Mouse (Mus musculus) hindbrain, embryonic 16.5 days (tissue): ENCODE measurements around the gene Acsm4. TPM values are rescaled to one million over a fixed set of nuclear protein-coding genes. Genes with fewer than 3 reads are reported as not detected.

ENCODE experiments used
- ATAC-seq: fragments of 200-750 bp; cut with Nextera tagmentation; 2 replicates; pipeline ENCODE4 v1.8.0; 2017; ENCODE audit warnings: moderate TSS enrichment, moderate library complexity
- H3K27ac ChIP-seq: fragments of 300-500 bp; sonication (generic); 2 replicates; pipeline ENCODE4 v1.5.1; 2014; ENCODE audit warnings: low read depth, mild to moderate bottlenecking, control low read depth, low read length, moderate library complexity
- H3K27me3 ChIP-seq: fragments of 300-500 bp; sonication (generic); replicated peaks from 2 replicates; pipeline ENCODE4 v1.6.1; 2014; ENCODE audit warnings: low read length; ENCODE audit not compliant: control insufficient read depth, insufficient read depth
- H3K36me3 ChIP-seq: fragments of 300-500 bp; sonication (generic); 2 replicates; pipeline ENCODE4 v1.6.1; 2014; ENCODE audit warnings: mild to moderate bottlenecking, low read length, moderate library complexity, mixed read lengths; ENCODE audit not compliant: control insufficient read depth, insufficient read depth
- H3K4me1 ChIP-seq: fragments of 300-500 bp; sonication (generic); 2 replicates; pipeline ENCODE4 v1.6.1; 2014; ENCODE audit warnings: low read depth, low read length; ENCODE audit not compliant: control insufficient read depth, insufficient read depth
- H3K4me2 ChIP-seq: fragments of 300-500 bp; sonication (generic); 2 replicates; pipeline ENCODE4 v1.6.1; 2014; ENCODE audit warnings: mild to moderate bottlenecking, low read length, control low read depth, moderate library complexity
- H3K4me3 ChIP-seq: fragments of 300-500 bp; sonication (generic); 2 replicates; pipeline ENCODE4 v1.5.1; 2014; ENCODE audit warnings: mild to moderate bottlenecking, low read length, control low read depth, moderate library complexity
- H3K9ac ChIP-seq: fragments of 300-500 bp; sonication (generic); 2 replicates; pipeline ENCODE4 v1.6.1; 2014; ENCODE audit warnings: low read depth, mild to moderate bottlenecking, control low read depth, low read length, moderate library complexity
- H3K9me3 ChIP-seq: fragments of 300-500 bp; sonication (generic); 2 replicates; pipeline ENCODE4 v1.6.1; 2014; ENCODE audit warnings: mild to moderate bottlenecking, low read length, moderate library complexity; ENCODE audit not compliant: control insufficient read depth
- WGBS: fragments of 180-500 bp; shearing (Covaris S2); extraction: QIAGEN DNeasy Blood & Tissue Kit; methylation state at CpG from one replicate; pipeline ENCODE4 v1.1.7; 2014; 5-methylcytosine and 5-hydroxymethylcytosine counted together
- polyA plus RNA-seq: library from polyadenylated mRNA; unstranded; fragments of >200 nt; fragmentation: Nextera tagmentation; extraction: Ambion mirVana; gene quantifications from 2 replicates; pipeline ENCODE4 v1.2.1, GENCODE M21; 2015

The Acsm4 gene
- polyA plus RNA-seq, 1 experiment from 2014 or later: not detected

DNA sequence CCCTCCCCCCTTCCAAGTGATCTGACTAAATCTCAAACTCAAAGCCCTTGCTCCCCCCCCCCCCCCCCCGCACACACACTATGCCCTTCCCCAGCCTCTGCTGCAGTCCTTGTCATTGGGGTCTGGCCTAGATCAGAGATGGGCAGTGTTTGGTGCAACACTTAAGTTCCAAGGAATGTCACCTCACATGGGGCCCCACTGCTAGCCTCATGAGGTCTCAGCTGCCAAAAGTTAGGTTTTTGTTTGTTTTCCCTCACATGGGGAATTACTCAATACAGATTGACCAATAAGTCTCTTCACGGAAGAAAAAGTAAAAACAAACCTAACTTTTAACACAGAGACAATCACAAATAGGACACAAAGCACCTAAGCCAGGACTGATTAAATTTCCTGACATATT, 58.9 kb downstream of the Acsm4 start:
- no peak for ATAC-seq
- no peak overlapping the region for H3K4me2 ChIP-seq
- H3K4me3 ChIP-seq: no peak overlapping the region
- H3K4me1 ChIP-seq: peaks cover 3% of the 10 kb centered on the region; the same call in 1 of the 2 replicates
- no peaks in the 10 kb centered on the region for H3K27me3 ChIP-seq
- no peak overlapping the region for H3K9ac ChIP-seq
- H3K9me3 ChIP-seq: no peaks in the 10 kb centered on the region
- WGBS: 83% methylated on average over 1 of the region's 2 CpGs
- H3K36me3 ChIP-seq: no peaks in the 10 kb centered on the region
- H3K27ac ChIP-seq: no peak overlapping the region

DNA sequence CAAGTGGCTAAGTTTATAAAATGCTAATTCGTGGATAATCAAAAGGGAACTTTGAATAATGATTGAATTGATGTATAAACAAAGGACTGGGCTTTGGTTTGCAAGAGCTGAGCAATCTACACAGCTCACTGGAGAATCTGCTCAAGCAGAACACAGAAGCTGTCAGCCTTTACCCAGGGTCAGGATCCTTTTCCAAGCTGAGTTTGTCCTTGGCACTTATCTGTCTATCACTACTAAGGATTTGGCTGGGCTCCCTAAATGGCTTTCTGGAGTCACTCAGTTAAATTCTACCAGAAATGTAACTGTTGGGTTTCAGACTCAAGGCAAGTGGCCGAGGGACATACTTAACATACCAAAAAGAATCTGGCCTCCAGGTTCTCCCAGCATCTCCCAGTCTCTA, 60.1 kb downstream of the Acsm4 start:
- Histone ChIP-seq H3K9me3 (no peaks in the 10 kb centered on the region), H3K4me1 (no peaks in the 10 kb centered on the region), H3K9ac (no peak overlapping the region), H3K4me3 (no peak overlapping the region), H3K4me2 (no peak overlapping the region), H3K27me3 (no peaks in the 10 kb centered on the region), H3K27ac (no peak overlapping the region), H3K36me3 (no peaks in the 10 kb centered on the region)
- no peak for ATAC-seq
- WGBS: 76% methylated on average over 2 of the region's 2 CpGs

DNA sequence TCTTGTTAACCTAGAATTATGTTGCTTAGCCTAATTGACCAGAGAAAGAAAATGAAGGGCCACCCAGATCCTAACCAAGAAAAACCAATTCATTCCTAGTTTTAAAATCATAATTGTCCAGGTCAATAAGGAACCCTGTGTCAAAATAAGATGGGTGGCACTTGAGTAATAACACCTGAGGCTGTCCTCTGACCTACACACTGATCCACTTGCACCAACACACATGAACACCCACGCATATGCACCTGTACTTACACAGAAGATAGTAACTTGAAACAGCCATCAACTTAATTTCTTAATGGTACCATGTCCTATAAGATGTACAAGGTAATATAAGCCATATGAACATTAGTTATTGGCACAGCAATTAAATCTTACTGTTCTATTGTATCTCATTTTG, 63.9 kb downstream of the Acsm4 start:
- WGBS: 86% methylated on average over 1 of the region's 1 CpGs
- Histone ChIP-seq H3K4me2 (no peak overlapping the region), H3K4me3 (no peak overlapping the region), H3K9ac (no peak overlapping the region), H3K27ac (no peak overlapping the region), H3K36me3 (no peaks in the 10 kb centered on the region), H3K4me1 (no peaks in the 10 kb centered on the region), H3K27me3 (no peaks in the 10 kb centered on the region), H3K9me3 (no peaks in the 10 kb centered on the region)
- ATAC-seq: no peak

DNA sequence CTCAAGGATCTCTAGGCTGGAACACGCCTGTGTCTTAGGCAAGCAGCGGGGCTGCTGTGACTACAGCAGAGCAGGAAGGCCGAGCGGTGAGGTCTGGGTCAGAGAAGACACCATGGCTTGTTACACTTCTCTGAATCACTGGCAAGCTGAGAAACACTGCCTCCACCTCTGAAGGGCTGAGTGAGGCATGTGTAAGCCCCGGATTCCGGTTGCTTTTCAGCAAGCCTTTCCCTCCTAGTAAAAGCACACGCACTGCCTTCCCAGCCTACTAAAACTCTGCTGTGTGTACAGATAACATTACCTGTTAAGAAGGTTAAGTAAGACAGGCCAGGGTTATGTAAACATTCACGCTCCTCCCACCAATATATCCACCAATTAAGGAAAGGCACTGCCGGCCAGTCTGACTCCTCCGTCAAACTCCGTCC, 70.7 kb downstream of the Acsm4 start, which contains the start of gene Acsm3:
Gene Acsm3, plus strand, starts transcription at position 397 of the 425 bp plus-strand sequence.
- Histone ChIP-seq H3K36me3 (no peaks in the 10 kb centered on the region), H3K9ac (no peak within 1 kb of the TSS), H3K4me3 (no peak within 1 kb of the TSS), H3K27me3 (no peaks in the 10 kb centered on the region), H3K9me3 (no peaks in the 10 kb centered on the region), H3K4me1 (no peaks in the 10 kb centered on the region), H3K27ac (no peak within 1 kb of the TSS), H3K4me2 (no peak within 1 kb of the TSS)
- 93% methylated on average over 11 of the region's 11 CpGs for WGBS
- ATAC-seq: no peak

DNA sequence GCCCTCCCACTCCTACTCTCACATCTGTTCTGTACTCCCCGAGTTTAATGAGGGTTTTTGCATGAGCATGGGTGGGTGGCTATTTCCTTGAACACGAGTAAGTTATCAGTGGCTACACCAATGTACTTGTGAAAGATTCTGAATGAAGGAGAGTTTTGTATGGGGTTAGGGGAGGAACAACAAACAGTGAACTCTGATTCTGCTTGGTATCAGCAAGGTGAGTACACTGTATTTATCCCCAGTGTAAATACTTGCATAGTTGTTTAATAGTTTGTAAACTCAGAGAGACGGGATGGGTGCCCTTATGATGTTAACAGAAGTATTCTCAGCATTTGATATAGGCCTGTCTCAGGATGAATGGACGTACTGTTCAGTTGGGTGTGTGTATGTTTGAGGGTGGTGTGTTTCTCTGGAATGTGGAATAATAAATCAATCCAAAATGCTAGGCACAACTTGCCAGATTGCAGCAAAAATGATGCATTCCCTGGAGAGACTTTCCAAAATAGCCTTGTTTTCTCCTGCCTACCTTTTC, 72.4 kb downstream of the Acsm4 start:
- 75% methylated on average over 4 of the region's 4 CpGs for WGBS
- H3K9me3 ChIP-seq: no peaks in the 10 kb centered on the region
- no peak overlapping the region for H3K27ac ChIP-seq

More for the DNA sequence above, 72.4 kb downstream of the Acsm4 start:
- Histone ChIP-seq H3K4me2 (no peak overlapping the region), H3K27me3 (no peaks in the 10 kb centered on the region), H3K4me1 (no peaks in the 10 kb centered on the region), H3K4me3 (no peak overlapping the region), H3K36me3 (no peaks in the 10 kb centered on the region), H3K9ac (no peak overlapping the region)
- ATAC-seq: no peak

Other genes starting within 250 kb of the Acsm4 start
- gene Gp2, start 230.7 kb upstream of the Acsm4 start, polyA plus RNA-seq: not detected in 2 replicates
- gene Umod, start 210.7 kb upstream of the Acsm4 start, polyA plus RNA-seq: not detected in 2 replicates
- 0.33 TPM in 1 of 2 replicates, not detected in the other for gene Acsm5, start 170.6 kb upstream of the Acsm4 start, polyA plus RNA-seq
- 0.06 TPM in 1 of 2 replicates, not detected in the other for gene Pdilt, start 166.5 kb upstream of the Acsm4 start, polyA plus RNA-seq
- not detected in 2 replicates for gene Acsm2, start 135.7 kb upstream of the Acsm4 start, polyA plus RNA-seq
- not detected in 2 replicates for gene Acsm1, start 83.0 kb upstream of the Acsm4 start, polyA plus RNA-seq
- gene Thumpd1, start 30.8 kb downstream of the Acsm4 start, polyA plus RNA-seq: 75.4 and 78.4 TPM in 2 replicates
- gene Acsm3, start 70.9 kb downstream of the Acsm4 start, polyA plus RNA-seq: not detected in 2 replicates
- gene Rexo5, start 104.0 kb downstream of the Acsm4 start, polyA plus RNA-seq: 9.9 and 13.9 TPM in 2 replicates
- gene Eri2, start 104.0 kb downstream of the Acsm4 start, polyA plus RNA-seq: 14.8 and 15.0 TPM in 2 replicates
- 19.2 and 21.0 TPM in 2 replicates for gene Lyrm1, start 205.8 kb downstream of the Acsm4 start, polyA plus RNA-seq
- gene Dcun1d3, start 206.3 kb downstream of the Acsm4 start, polyA plus RNA-seq: 15.2 and 18.5 TPM in 2 replicates